Mouse (Mus musculus) Patski (cell line): Measurements from ENCODE around the gene Hoxd3. TPM values are rescaled to one million over a fixed set of nuclear protein-coding genes. Genes with fewer than 3 reads are reported as not detected.

Experiments
- ATAC-seq: fragments of 100-300 bp; one replicate; pipeline ENCODE4 v1.8.0; 2021
- CTCF ChIA-PET: fragments of 350-600 bp; sonication (Branson Sonifier 250); formaldehyde crosslinking; loops from one replicate; lab custom pipeline; 2022; ENCODE audit warnings: inconsistent platforms; lab: Charles Lee
- POLR2A ChIA-PET: fragments of 350-600 bp; sonication (Branson Sonifier 250); formaldehyde crosslinking; loops from one replicate; lab custom pipeline; 2022; ENCODE audit warnings: antibody characterized with exemption, inconsistent platforms; lab: Charles Lee
- DNase-seq: peaks from one replicate; pipeline ENCODE4 v3.0.0-alpha.2; 2011; ENCODE audit warnings: low read depth, low spot score
- H3K27me3 ChIP-seq: fragments of 371-371 bp; one replicate; pipeline ENCODE4 v1.5.1; 2021
- CTCF ChIP-seq: fragments of 100-300 bp; IDR thresholded peaks from one replicate; pipeline ENCODE4 v1.5.1; 2021
- in situ Hi-C: fragments of 300-500 bp; cut with MboI; formaldehyde crosslinking; loops from 3 replicates; pipeline ENCODE4 v1.11.1; 2018; ENCODE audit warnings: low pct_unique_long_range_greater_than_20kb, mixed read lengths
- polyA plus RNA-seq: library from polyadenylated mRNA; unstranded; gene quantifications from one replicate; pipeline ENCODE4 v1.2.3, GENCODE M21; 2021

The Hoxd3 gene
- polyA plus RNA-seq, 1 experiment from 2014 or later: 0.27 TPM

DNA sequence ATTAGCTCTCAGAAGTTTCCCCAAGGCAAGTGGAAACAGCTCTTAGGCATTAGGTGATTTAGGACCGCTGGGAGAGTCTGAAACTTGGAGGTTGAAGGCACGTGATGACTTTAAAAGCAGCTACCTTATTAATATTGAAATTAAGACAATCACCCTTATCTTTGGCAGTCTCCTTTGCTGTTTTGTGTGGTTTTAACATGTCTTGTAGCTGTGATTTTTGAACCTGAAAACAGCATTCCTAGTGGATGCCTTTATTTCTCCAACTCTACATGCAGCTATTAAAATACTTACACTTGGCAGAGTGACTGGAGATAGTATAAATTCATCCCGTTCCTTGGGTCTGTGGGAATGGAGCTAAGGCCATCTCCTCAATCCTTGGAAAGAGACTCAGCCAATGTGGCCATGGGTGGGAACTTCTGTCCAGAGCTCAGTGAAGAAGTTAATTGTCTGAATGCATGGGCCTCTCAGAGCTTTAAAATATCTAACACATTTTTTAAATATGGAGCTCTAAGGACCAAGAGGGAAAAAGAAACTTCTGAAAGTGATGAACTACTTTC lies 41.0 kb upstream of the Hoxd3 start:
- ChIA-PET CTCF (interaction anchor here (1.3 kb wide), 1 partner anchor 10 kb away, joined by 3 read pairs; no protein-coding TSS in a partner anchor), POLR2A (interaction anchor here (0.7 kb wide), 1 partner anchor 440 kb away, joined by 3 read pairs; no protein-coding TSS in a partner anchor)
- in situ Hi-C loops: loop anchor here (25.0 kb wide), 2 partner anchors 883 to 1108 kb away; partner anchors contain the start of gene Chn1
- no peak for TF ChIP-seq CTCF
- ATAC-seq: no peak
- peaks cover 45% of the 10 kb centered on the region for H3K27me3 ChIP-seq
- no peak for DNase-seq

DNA sequence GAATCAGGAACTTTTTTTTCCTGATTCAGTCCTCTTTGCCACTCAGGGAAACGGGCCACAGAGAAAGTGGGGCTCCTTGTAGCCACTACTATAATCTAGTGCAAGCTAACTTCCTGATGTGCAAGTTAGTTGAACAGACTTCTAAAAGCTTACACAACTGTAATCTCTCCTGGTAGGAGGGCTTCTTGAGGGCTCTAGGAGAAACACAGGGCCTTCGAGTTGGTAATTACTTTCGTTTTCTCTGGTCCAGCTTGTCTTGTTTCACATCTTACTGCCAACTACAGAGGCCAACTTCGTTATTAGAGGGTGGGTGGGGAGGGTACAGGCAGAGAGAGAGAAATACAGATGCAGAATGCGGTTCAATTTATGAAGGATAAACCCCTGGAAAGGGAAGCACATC lies 39.9 kb upstream of the Hoxd3 start:
- H3K27me3 ChIP-seq: peaks cover 38% of the 10 kb centered on the region
- DNase-seq: no peak
- ATAC-seq: no peak
- CTCF ChIA-PET: no interaction called here
- TF ChIP-seq CTCF: no peak
- POLR2A ChIA-PET: no interaction called here
- in situ Hi-C loops: loop anchor here (25.0 kb wide), 2 partner anchors 885 to 1110 kb away; partner anchors contain the start of gene Chn1

DNA sequence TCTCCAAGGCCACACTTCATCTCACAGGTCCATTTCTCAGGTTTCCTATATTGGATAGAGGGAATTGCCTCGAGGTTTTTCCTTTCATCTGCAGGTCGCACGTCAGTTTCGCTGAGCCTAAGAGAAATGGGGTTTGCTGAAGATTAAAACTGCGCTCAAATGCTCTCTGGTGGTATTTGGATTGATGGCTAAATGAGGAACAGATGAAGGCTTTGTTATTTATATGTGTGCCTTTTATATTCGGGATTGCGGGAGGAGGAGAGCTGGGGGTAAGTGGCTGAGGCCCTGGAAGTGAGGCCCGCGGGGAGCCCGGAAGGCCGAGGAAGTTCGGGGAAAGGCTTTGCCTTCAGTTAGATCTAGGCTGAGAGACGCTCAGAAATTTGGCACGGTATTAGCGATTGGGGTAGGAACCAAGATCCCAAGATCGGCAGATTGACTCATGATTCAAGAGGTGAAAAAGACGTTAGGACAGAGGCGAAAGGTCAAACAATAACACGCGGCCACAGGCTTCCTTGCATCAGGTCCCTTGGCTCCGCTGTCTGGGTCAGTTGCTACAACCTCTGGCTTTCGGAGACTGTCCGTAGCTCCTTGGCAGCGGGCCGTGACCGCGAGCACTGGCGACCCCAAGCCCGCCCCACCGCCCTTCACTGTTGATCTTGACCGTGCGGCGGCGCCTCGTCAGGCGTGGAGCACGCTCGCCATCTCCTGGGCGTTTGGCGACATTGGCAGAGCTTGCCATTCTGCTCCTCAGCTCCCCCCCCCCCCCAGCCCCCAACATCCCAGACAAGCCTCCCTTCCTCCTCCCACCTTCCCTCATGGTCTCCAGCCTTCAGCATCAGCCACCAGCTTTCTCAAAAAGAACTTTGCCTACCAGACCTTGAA lies 39.0 kb upstream of the Hoxd3 start:
- H3K27me3 ChIP-seq: peaks cover 31% of the 10 kb centered on the region
- ChIA-PET POLR2A (interaction anchor here (0.6 kb wide), 1 partner anchor 478 kb away, joined by 3 read pairs; no protein-coding TSS in a partner anchor), CTCF (interaction anchor here (0.6 to 0.8 kb wide), 2 partner anchors 9 to 689 kb away, joined by 3 read pairs; no protein-coding TSS in a partner anchor)
- in situ Hi-C loops: loop anchor here (25.0 kb wide), 2 partner anchors 885 to 1110 kb away; partner anchors contain the start of gene Chn1
- DNase-seq (no peak), ATAC-seq (no peak)
- no peak for TF ChIP-seq CTCF

DNA sequence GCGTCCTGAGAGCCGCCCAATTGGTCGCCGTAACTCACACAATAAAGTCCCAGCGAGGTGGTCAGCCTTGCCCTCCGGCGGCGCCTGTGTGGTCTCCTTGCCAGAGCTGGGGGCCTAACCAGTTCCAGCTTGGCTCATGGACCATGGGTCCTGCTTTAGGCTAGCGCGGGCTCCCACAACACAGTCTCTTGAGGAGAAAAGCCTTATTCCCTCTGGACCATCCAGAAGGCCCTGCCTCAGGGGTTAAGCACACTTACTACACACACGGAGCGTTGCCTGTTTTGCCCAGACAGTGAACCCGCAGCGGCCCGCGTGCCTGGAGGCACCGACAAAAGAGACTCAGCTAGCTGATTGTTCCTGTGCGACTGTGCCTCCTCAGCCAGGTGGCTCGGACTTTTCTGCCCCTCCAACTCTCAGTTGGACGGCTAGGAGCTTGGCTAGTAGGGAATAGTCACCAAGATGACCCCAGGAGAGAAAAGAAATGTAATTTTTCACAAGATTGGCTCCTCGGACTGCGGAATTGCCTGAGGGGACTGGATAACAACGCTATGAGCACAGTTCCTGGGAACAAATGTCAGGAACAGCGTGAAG lies 37.8 kb upstream of the Hoxd3 start:
- peaks cover 33% of the 10 kb centered on the region for H3K27me3 ChIP-seq
- DNase-seq: no peak
- ChIA-PET CTCF (no interaction called here), POLR2A (no interaction called here)
- no peak for TF ChIP-seq CTCF
- ATAC-seq: no peak
- in situ Hi-C loops: loop anchor here (25.0 kb wide), 2 partner anchors 887 to 1112 kb away; partner anchors contain the start of gene Chn1

DNA sequence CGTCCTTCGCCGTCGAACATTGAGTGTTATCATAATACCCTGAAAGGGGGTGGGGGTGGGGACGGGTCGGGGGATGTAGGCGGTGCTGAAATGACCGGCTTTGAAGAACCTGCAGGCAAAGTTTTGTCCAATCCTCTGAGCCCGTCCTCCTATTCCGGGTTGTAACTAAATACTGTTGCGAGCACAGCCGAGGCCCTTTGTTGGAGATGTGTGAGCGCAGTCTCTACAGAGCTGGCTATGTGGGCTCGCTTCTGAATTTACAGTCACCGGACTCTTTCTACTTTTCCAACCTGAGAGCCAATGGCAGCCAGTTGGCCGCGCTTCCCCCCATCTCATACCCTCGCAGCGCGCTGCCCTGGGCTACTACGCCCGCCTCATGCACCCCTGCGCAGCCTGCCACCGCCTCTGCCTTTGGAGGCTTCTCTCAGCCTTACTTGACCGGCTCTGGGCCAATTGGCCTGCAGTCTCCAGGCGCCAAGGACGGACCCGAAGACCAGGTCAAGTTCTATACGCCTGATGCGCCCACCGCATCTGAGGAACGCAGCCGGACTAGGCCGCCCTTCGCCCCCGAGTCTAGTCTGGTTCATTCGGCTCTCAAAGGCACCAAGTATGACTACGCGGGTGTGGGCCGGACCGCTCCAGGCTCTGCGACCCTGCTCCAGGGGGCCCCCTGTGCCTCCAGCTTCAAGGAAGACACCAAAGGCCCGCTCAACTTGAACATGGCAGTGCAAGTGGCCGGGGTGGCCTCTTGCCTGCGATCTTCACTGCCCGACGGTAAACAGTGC lies 36.7 kb upstream of the Hoxd3 start, which contains the start of gene Hoxd12:
Gene Hoxd12 (plus strand): TSS at position 133 of the 785 bp plus-strand sequence.
- peaks cover 25% of the 10 kb centered on the region for H3K27me3 ChIP-seq
- DNase-seq (no peak), ATAC-seq (no peak)
- in situ Hi-C loops: loop anchor here (25.0 kb wide), 3 partner anchors 888 to 1113 kb away; partner anchors contain the start of gene Chn1
- ChIA-PET POLR2A (no interaction called here), CTCF (no interaction called here)
- no peak for TF ChIP-seq CTCF

DNA sequence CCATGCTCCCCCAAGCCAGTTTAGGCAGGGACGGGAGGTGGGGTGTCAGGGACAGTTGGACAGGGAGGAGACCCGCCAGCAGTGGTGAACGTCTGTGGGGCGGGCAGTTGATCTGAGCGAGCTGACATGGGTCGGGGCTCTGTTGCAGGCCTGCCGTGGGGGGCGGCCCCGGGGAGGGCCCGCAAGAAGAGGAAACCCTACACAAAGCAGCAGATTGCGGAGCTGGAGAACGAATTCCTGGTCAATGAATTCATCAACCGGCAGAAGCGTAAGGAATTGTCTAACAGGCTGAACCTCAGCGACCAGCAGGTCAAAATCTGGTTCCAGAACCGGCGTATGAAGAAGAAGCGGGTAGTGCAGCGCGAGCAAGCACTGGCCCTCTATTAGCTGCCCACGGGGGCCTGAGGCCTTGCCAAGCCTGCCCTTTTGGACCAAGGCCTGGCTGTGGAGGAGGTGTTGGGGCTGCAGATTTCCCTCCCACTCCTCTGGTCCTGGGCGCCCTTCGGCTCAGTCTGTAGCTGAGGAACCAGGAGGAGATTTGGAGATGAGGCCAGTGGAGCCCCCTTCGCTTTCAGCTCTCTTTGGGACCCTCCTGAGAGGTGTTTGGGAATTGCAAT lies 36.0 kb upstream of the Hoxd3 start:
- ATAC-seq (no peak), DNase-seq (no peak)
- TF ChIP-seq CTCF: no peak
- in situ Hi-C loops: loop anchor here (25.0 kb wide), 1 partner anchor 1087 kb away; no protein-coding TSS in a partner anchor
- peaks cover 25% of the 10 kb centered on the region for H3K27me3 ChIP-seq
- CTCF ChIA-PET: no interaction called here
- POLR2A ChIA-PET: no interaction called here

DNA sequence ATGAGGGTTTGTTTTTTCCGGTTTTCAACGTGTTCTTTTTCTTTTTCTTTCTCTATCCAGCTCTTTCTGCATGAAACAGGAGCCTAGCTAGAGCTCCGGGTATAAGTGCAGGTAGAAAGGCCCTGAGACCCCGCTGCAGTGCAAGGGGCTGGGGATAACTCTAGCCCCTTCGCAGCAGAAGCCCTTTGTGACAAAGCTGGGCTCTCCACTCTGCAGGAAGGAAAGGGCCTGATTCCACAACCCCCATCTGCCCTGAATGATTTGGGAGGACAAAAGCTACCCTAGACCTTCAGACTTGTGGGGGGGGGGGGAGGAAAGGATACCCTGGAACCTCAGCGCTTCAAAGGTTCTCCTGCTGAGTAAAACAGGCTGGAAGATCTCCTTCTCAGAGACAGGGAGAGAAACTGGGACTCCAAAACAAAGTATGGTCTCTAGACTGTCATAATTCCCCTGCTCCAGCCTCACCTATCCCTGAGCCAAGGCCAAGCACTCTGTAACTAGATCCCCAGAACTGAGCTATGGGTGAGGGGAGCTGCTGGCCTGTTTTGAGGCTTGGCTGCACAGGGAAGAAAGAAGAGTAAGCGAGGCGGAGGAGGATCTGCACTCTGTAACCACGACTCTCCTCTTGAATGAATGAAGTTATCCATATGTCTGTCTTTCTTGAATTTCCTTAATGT lies 35.2 kb upstream of the Hoxd3 start:
- ChIA-PET CTCF (interaction anchor here (1.6 kb wide), 1 partner anchor 10 kb away, joined by 6 read pairs; no protein-coding TSS in a partner anchor), POLR2A (interaction anchor here (0.7 kb wide), 1 partner anchor 1555 kb away, joined by 3 read pairs; no protein-coding TSS in a partner anchor)
- TF ChIP-seq CTCF: no peak
- ATAC-seq (no peak), DNase-seq (no peak)
- H3K27me3 ChIP-seq: peaks cover 25% of the 10 kb centered on the region
- in situ Hi-C loops: loop anchor here (25.0 kb wide), 1 partner anchor 1086 kb away; no protein-coding TSS in a partner anchor

DNA sequence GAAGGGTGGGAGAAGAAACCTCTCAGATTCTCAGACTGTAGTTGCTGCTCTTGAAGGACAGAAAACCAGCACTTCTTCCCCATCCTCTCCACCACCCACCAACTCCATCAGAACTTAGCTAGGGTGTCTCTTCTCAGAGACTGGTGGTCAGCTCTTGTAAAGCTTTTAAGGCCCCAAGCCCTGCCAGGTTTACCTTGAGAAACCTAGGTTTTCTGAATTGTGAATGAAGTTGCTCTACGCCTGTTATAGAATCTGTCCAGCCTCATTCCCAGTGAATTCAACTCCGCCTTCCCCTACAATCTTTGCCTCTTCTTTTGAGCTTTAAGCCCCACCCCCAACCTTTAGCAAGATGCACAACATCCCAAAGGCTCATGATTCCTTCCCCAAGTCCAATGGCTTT lies 34.6 kb upstream of the Hoxd3 start:
- TF ChIP-seq CTCF: no peak
- CTCF ChIA-PET: interaction anchor here (1.2 to 1.6 kb wide), 2 partner anchors 9 to 13 kb away, joined by 4 to 6 read pairs; no protein-coding TSS in a partner anchor
- POLR2A ChIA-PET: interaction anchor here (0.7 kb wide), 1 partner anchor 1554 kb away, joined by 3 read pairs; no protein-coding TSS in a partner anchor
- ATAC-seq (no peak), DNase-seq (no peak)
- H3K27me3 ChIP-seq: peaks cover 26% of the 10 kb centered on the region
- in situ Hi-C loops: loop anchor here (25.0 kb wide), 1 partner anchor 1085 kb away; no protein-coding TSS in a partner anchor
